Mouse (Mus musculus) kidney, adult 2 months (tissue): ENCODE measurements around the gene Plekhh3.

Source experiments
- CTCF ChIP-seq: fragments of 200-500 bp; conservative IDR thresholded peaks from 2 replicates; pipeline ENCODE4 v1.5.1; 2011; ENCODE audit warnings: low read depth, mild to moderate bottlenecking, control low read depth, low read length, moderate library complexity, mixed read lengths; ENCODE audit not compliant: insufficient read depth, insufficient read length
- POLR2A ChIP-seq: fragments of 200-500 bp; IDR thresholded peaks from one replicate; pipeline ENCODE4 v1.6.1; 2011; ENCODE audit warnings: low read depth, low read length, control low read depth

- TF ChIP-seq POLR2A (no peak), CTCF (no peak)
Observed at GRCm38 (mm10) chr11:101220853-101221252, 49.7 kb upstream of the Plekhh3 start.
